Mouse (Mus musculus) macrophage (primary cell): ENCODE results near the gene Rai2. TPM values are rescaled to one million over a fixed set of nuclear protein-coding genes. Genes with fewer than 3 reads are reported as not detected.
"Not testable (repeated sequence)": the region's sequence is repeated elsewhere in the genome, so short reads cannot be mapped to it uniquely, and the experiment has no call there.

Source experiments
- H3K27ac ChIP-seq: fragments of 350-480 bp; formaldehyde crosslinking; 2 replicates; pipeline ENCODE4 v1.9.0; 2021
- H3K36me3 ChIP-seq: fragments of 350-480 bp; formaldehyde crosslinking; 2 replicates; pipeline ENCODE4 v1.9.0; 2021; ENCODE audit errors: inconsistent target
- H3K4me3 ChIP-seq: fragments of 350-480 bp; formaldehyde crosslinking; 2 replicates; pipeline ENCODE4 v1.9.0; 2021; ENCODE audit errors: inconsistent target
- H3K79me2 ChIP-seq: fragments of 350-480 bp; formaldehyde crosslinking; 2 replicates; pipeline ENCODE4 v1.9.0; 2021; ENCODE audit errors: inconsistent target
- WGBS: methylation state at CpG from one replicate; pipeline ENCODE4 v1.1.7; 2026; ENCODE audit warnings: inconsistent platforms; ENCODE audit not compliant: missing documents; 5-methylcytosine and 5-hydroxymethylcytosine counted together
- polyA plus RNA-seq: library from polyadenylated mRNA; stranded (reverse); fragments of 250-400 nt; gene quantifications from 3 replicates; pipeline ENCODE4 v1.2.4, GENCODE M21; 2018; ENCODE audit warnings: inconsistent platforms

The Rai2 gene
- polyA plus RNA-seq, 1 experiment from 2014 or later, result not detected

DNA sequence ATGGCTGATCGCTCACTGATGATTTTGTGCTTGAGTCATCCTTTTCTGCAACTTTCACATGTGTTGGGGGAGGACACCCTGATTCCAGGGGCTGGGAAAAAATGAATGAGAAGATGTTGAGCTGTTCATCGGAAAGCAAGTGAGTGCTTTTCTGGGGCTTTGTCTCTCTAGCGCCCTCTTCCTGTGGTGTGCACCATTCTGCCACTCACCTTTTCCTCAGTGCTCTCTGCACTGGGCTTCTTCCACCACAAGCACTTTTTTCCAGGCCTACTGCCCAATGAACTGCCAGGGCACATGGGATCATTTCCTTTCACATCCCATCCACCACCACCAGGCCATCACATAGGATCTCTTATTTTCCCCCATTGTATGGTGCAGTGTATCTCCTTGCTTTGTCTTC lies 26.2 kb downstream of the Rai2 start:
- WGBS, result 44% methylated on average over 2 of the region's 3 CpGs
- Histone ChIP-seq H3K36me3 (no peaks in the 10 kb centered on the region), H3K4me3 (no peak overlapping the region), H3K79me2 (no peaks in the 10 kb centered on the region), H3K27ac (no peak overlapping the region)

DNA sequence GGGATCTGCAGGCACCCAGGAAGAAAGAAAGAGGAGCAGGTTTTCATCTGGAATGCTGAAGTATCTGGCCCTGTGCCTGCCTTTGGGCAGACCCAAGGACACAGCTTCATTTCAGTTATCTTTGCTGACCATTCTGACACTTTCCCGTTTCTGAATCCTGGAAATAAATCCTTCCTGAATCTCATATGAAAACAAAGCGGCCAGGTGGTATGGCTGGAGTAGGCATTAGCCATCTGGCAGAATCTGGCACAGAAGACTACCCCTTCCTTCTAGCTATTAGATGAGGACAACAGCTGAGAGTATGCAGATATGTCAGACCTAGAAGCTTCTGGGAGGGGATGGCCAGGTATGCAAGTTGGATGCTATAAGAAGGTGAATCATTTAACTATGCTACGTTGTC lies 28.4 kb downstream of the Rai2 start:
- H3K4me3 ChIP-seq, result no peak overlapping the region
- WGBS, result 90% methylated on average over 3 of the region's 3 CpGs
- no peaks in the 10 kb centered on the region for H3K79me2 ChIP-seq
- no peaks in the 10 kb centered on the region for H3K36me3 ChIP-seq
- no peak overlapping the region for H3K27ac ChIP-seq

DNA sequence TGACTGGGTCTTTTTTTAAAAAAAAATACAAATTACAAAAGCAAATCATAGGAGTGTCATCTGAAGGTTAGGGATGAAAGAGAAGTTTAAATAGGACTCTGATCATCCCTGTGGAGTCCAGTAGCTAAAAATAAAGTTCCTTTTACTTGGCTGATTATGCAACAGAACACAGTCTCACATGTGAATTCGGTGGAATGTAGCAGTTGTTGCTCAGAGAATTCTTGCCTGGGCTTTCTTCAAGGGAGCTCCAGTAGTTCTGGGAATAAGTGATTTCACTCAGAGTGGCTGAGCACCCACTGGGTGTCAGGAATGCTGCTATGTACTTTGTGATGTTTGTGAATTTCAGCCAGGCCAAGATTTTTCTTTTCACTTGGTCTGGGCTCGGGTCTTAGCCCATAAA lies 30.5 kb downstream of the Rai2 start:
- no peaks in the 10 kb centered on the region for H3K79me2 ChIP-seq
- no peak overlapping the region for H3K4me3 ChIP-seq
- no peak overlapping the region for H3K27ac ChIP-seq
- WGBS, result 60% methylated on average over 2 of the region's 2 CpGs
- H3K36me3 ChIP-seq, result no peaks in the 10 kb centered on the region

DNA sequence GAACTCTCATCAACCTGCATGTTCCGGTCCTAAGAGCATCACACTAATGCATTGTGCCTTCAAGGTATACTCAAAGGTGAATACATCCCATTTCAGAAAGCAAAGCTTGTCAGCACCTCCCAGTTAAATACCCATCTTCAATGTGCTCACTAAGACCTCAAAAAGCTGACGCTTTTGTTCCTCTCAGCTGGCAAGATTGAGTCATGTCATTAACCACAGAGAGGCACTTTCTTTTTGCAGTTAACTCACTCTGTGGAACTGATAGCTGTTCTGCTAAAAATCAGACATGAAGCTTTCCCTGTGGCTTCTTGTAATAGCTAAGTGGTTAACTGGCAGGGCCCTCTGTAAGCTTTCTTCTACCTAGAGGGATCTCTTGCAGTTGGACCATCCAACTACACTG lies 36.6 kb downstream of the Rai2 start:
- Histone ChIP-seq H3K27ac (no peak overlapping the region), H3K79me2 (no peaks in the 10 kb centered on the region), H3K36me3 (no peaks in the 10 kb centered on the region), H3K4me3 (no peak overlapping the region)
- WGBS, result 75% methylated on average over 2 of the region's 2 CpGs

GRCm38 (mm10) chrX:161776321-161776962 lies 59.6 kb downstream of the Rai2 start:
- WGBS, result 80% methylated on average over 11 of the region's 12 CpGs

GRCm38 (mm10) chrX:161780321-161781034 lies 63.6 kb downstream of the Rai2 start:
- H3K36me3 ChIP-seq, result no peaks in the 10 kb centered on the region
- 75% methylated on average over 5 of the region's 6 CpGs for WGBS

More at GRCm38 (mm10) chrX:161776321-161776962, 59.6 kb downstream of the Rai2 start:
- Histone ChIP-seq H3K27ac (no peak overlapping the region), H3K79me2 (no peaks in the 10 kb centered on the region), H3K36me3 (no peaks in the 10 kb centered on the region), H3K4me3 (no peak overlapping the region)

GRCm38 (mm10) chrX:161790182-161790581 lies 73.3 kb downstream of the Rai2 start:
- no peak overlapping the region for H3K4me3 ChIP-seq
- no peaks in the 10 kb centered on the region for H3K36me3 ChIP-seq
- no peaks in the 10 kb centered on the region for H3K79me2 ChIP-seq
- H3K27ac ChIP-seq, result no peak overlapping the region
- 18% methylated on average over 6 of the region's 6 CpGs for WGBS

More at GRCm38 (mm10) chrX:161780321-161781034, 63.6 kb downstream of the Rai2 start:
- H3K4me3 ChIP-seq, result no peak overlapping the region
- no peaks in the 10 kb centered on the region for H3K79me2 ChIP-seq
- no peak overlapping the region for H3K27ac ChIP-seq

DNA sequence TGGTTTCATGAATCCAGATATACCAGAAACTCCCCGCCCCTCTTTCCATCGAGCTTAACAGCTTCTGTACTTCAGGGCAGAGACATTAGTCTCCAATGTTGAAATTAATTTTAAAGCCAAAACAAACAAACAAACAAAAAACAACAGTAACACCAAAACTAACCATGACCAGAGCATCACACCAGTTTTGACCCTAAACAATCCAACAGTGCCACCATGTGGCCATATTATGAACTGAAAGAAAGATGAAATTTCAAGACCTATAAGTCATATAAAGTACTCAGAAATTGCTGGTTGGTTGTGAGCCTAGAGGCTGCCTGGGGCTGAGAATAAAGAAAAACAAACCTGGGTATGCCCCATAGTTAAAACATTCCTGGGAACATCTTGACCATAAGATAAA lies 109.3 kb downstream of the Rai2 start:
- H3K27ac ChIP-seq, H3K79me2 ChIP-seq, H3K36me3 ChIP-seq, H3K4me3 ChIP-seq: not testable (repeated sequence)
- WGBS, result 23% methylated on average over 2 of the region's 2 CpGs
